Mouse (Mus musculus) small intestine, adult 2 months (tissue): ENCODE measurements at regions not wholly inside any gene's neighbourhood (a gene's known extent, or its start where the extent isn't known, plus 50 kb on each side); places are given as distances from the start of the nearest gene placed in this dataset.

Source experiments
- H3K27ac ChIP-seq: fragments of 200-500 bp; 2 replicates; pipeline ENCODE4 v1.5.1; 2012; ENCODE audit warnings: low read depth, low read length, control low read depth, inconsistent platforms; ENCODE audit not compliant: insufficient read depth
- H3K27me3 ChIP-seq: fragments of 200-500 bp; 2 replicates; pipeline ENCODE4 v1.6.1; 2012; ENCODE audit warnings: mild to moderate bottlenecking, moderate library complexity, low read length, inconsistent platforms; ENCODE audit not compliant: control insufficient read depth, insufficient read depth
- H3K36me3 ChIP-seq: fragments of 200-500 bp; 2 replicates; pipeline ENCODE4 v1.6.1; 2012; ENCODE audit warnings: mild to moderate bottlenecking, low read length, control low read depth, inconsistent platforms; ENCODE audit not compliant: control insufficient read depth, insufficient read depth
- H3K4me1 ChIP-seq: fragments of 200-500 bp; 2 replicates; pipeline ENCODE4 v1.6.1; 2012; ENCODE audit warnings: low read length, inconsistent platforms, mixed read lengths; ENCODE audit not compliant: control insufficient read depth, insufficient read depth, insufficient read length
- H3K4me3 ChIP-seq: fragments of 200-500 bp; 2 replicates; pipeline ENCODE4 v1.5.1; 2012; ENCODE audit warnings: low read depth, mild to moderate bottlenecking, control low read depth, inconsistent platforms, low read length, moderate library complexity
- CTCF ChIP-seq: fragments of 200-500 bp; IDR thresholded peaks from 2 replicates; pipeline ENCODE4 v1.5.1; 2012; ENCODE audit warnings: low read depth, mild to moderate bottlenecking, control low read depth, inconsistent platforms, low read length, moderate library complexity, mixed read lengths; ENCODE audit not compliant: insufficient replicate concordance, insufficient read length; ENCODE audit errors: extremely low read depth
- POLR2A ChIP-seq: fragments of 200-500 bp; IDR thresholded peaks from 2 replicates; pipeline ENCODE4 v1.6.1; 2012; ENCODE audit warnings: low read depth, mild to moderate bottlenecking, control low read depth, inconsistent platforms, low read length, moderate library complexity
- WGBS: fragments of 180-500 bp; shearing (Covaris S2); methylation state at CpG from one replicate; pipeline ENCODE4 v1.1.7; 2018; 5-methylcytosine and 5-hydroxymethylcytosine counted together

DNA sequence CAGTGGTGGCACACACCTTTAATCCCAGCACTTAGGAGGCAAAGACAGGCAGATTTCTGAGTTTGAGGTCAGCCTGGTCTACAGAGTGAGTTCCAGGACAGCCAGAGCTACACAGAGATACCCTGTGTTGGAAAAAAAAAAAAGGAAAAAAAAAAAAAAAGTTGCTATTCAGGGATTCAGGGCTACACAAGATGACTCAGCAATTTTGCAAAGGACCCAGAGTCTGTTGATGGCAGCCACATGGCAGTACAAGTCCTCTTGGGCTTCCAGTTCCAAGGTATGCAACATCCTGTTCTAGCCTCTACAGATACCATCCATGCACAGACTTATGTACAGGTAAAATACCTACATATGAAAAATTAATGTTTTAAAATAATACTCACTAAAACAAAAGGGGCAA lies 515.9 kb downstream of the Car8 start:
- no peak overlapping the region for H3K4me3 ChIP-seq
- no peaks in the 10 kb centered on the region for H3K27me3 ChIP-seq
- H3K4me1 ChIP-seq = no peaks in the 10 kb centered on the region
- H3K27ac ChIP-seq = no peak overlapping the region
- TF ChIP-seq CTCF (no peak), POLR2A (no peak)
- no peaks in the 10 kb centered on the region for H3K36me3 ChIP-seq

DNA sequence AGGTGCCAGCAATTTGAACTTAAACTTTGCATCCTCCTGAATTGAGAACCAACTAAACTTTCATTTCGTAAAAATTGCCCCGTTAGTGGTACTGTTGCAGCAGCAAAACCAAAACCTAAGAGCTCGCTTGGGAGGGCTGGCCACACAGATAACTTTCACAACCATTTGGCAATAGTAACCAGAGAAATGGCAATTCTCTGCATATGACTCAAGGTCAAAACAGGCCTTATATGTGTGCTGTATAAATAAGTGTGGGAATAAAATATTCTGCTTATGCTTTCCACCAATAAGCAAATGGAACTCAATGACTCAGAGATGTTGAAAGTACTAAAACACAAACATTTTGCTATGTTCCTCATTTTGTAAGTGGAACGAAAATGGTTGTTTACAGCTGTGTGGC lies 550.3 kb downstream of the Car8 start:
- no peaks in the 10 kb centered on the region for H3K27me3 ChIP-seq
- no peak overlapping the region for H3K27ac ChIP-seq
- WGBS = 74% methylated on average over 4 of the region's 4 CpGs
- H3K4me1 ChIP-seq = no peaks in the 10 kb centered on the region
- TF ChIP-seq POLR2A = no peak
- TF ChIP-seq CTCF = no peak
- no peak overlapping the region for H3K4me3 ChIP-seq
- no peaks in the 10 kb centered on the region for H3K36me3 ChIP-seq

DNA sequence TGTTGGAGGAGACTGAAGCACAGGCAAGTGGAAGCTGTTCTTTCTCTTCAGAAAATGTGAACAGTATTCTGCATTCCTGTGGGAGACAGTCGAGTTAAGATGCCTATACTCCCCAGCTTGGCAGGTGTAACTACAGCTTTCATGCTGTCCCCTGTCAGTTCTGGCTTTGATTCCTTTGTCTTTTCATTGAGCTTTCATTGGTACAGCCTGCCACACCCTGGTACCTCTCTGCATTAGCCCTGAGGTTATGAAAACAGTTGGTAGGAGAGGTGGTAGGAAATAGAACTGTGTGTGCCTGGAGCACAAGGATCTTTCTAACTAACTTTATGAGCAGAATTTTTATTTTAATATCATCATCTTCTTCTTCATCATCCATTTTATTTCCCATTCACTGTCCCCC lies 551.6 kb downstream of the Car8 start:
- 55% methylated on average over 1 of the region's 1 CpGs for WGBS
- TF ChIP-seq CTCF = no peak
- TF ChIP-seq POLR2A = no peak
- Histone ChIP-seq H3K27me3 (no peaks in the 10 kb centered on the region), H3K36me3 (no peaks in the 10 kb centered on the region), H3K4me1 (no peaks in the 10 kb centered on the region), H3K27ac (no peak overlapping the region), H3K4me3 (no peak overlapping the region)

DNA sequence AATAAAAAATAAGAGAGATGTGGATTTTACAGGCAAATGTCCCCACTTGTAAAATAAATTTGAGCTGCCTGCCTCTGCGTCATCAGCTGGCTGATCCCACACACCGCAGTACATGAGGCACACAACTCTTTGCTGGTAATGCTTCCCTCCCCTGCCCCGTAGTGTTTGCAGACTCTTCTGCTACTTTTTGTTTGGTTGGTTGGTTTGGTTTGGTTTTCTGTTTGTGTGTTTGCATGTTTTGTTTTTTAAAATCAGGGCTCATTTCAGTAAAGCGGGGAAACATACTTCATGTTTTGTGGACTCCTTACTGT lies 568.1 kb downstream of the Car8 start:
- H3K4me3 ChIP-seq = no peak overlapping the region
- 83% methylated on average over 4 of the region's 4 CpGs for WGBS

DNA sequence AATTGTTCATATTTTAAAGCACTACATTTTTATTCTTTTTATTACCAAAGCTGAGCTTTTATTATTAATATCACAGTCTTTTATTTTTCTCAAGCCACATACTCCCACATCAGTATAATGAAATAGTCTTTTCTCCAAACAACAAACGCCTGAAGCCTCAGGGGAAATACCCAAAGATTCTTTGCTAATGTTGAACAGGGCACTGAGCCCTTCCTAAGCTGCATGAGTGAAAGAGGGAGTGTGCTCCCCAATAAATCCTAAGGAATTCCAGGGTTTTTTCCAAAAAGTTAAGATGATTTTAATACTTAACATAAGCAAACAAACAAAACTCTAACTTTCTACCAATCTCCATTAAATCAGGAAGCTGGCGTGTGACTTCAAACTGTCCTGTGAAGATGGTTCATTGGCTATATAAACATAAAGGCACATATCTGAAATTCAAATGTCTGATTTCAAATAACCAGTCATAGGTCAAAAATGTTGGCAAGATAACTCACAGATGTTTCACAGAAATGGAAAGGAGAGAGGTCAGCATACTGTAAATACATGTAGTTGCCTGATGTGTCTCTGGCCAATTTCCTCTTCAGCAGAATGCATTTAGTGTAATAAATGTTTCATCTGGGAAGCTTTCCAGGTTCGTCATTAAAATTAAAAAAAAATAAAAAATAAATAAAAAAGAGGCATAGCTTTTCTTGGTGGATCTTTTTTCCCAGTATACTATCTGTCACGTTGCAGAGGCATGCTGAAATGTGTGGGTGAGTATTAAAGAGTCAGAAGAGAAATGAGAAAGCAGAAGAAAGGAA lies 568.6 kb downstream of the Car8 start:
- H3K27me3 ChIP-seq = no peaks in the 10 kb centered on the region
- WGBS = 53% methylated on average over 4 of the region's 4 CpGs
- no peak overlapping the region for H3K4me3 ChIP-seq
- H3K27ac ChIP-seq = no peak overlapping the region
- no peaks in the 10 kb centered on the region for H3K36me3 ChIP-seq
- TF ChIP-seq CTCF (no peak), POLR2A (no peak)
- H3K4me1 ChIP-seq = no peaks in the 10 kb centered on the region

More for the DNA sequence above, 568.1 kb downstream of the Car8 start:
- no peaks in the 10 kb centered on the region for H3K36me3 ChIP-seq
- no peak for TF ChIP-seq POLR2A
- TF ChIP-seq CTCF = no peak
- H3K4me1 ChIP-seq = no peaks in the 10 kb centered on the region
- no peak overlapping the region for H3K27ac ChIP-seq
- H3K27me3 ChIP-seq = no peaks in the 10 kb centered on the region

DNA sequence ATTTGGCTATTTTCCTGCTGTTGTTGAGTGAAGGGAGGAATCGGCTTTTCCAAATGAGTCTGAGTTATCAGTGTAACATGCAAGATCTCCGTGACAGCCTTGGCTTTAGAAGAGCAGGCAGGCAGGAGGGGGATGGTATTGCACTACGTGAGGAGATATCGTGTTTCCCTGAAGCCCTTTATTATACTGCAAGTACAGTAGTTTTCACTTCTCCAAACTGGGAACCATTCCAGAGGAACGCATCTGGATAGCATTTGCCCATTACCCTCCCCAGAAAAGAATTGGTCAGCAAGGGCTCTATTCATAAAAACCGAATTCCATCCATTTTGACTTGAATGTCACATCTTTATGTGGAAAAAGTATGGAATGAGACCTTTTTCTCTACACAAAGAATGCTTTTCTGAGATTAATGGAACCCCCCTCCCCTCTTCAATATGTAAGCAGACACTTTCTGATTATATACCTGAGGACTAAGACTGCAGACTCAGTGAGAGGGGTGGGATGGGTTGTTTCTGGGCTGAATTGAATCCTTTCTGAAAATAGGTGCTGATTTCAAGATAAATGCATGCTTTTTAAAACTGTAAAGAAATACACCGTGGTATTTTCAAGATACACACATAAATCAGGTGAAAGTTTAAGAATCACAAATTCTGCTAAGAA lies 571.8 kb downstream of the Car8 start:
- WGBS = 71% methylated on average over 7 of the region's 7 CpGs
- no peak overlapping the region for H3K27ac ChIP-seq
- TF ChIP-seq POLR2A (no peak), CTCF (no peak)

DNA sequence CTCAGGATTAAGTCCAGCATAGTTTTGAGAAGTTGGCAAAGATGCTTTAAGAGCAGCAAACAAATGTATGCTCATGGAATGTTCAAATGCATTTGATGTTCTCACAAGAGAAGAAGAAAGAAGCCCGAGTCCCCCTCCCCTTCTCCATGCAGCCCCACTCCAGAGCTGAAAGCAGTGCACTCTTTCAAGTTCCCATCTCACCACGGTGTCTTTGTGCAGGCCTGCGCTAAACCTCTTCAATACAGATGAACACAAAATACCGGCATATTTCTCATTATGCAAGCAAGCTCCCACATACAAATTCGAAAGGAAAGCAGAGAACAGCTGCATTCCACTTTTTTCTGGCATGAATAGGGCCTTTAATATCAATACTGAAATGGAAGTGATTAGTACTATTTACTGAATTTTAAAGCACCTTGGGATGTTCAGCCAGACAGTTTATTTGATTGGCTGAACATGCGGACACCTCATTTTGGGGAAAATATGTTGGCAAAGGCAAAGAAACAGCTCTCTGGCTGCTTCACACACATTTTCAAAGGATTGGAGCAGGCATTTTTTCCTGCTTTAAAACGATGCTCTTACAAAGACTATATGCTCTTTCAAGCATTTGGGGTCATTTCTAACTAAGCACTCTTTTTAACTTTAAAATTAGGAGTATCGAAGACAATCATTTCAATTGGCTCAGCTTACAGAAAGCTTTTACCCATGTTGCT lies 595.8 kb downstream of the Car8 start:
- Histone ChIP-seq H3K36me3 (no peaks in the 10 kb centered on the region), H3K4me3 (no peak overlapping the region), H3K27me3 (no peaks in the 10 kb centered on the region), H3K27ac (no peak overlapping the region), H3K4me1 (no peaks in the 10 kb centered on the region)
- WGBS = 82% methylated on average over 8 of the region's 8 CpGs
- TF ChIP-seq CTCF (no peak), POLR2A (no peak)

More for the DNA sequence above, 571.8 kb downstream of the Car8 start:
- no peaks in the 10 kb centered on the region for H3K4me1 ChIP-seq
- no peaks in the 10 kb centered on the region for H3K36me3 ChIP-seq
- H3K27me3 ChIP-seq = no peaks in the 10 kb centered on the region
- H3K4me3 ChIP-seq = no peak overlapping the region
